Mouse (Mus musculus) regulatory T cell (primary cell): ENCODE results near the gene Mipep.

ENCODE experiments used
- in situ Hi-C: fragments of 300-600 bp; cut with MboI, MseI; formaldehyde crosslinking; loops from one replicate; pipeline ENCODE4 v1.15.1; 2025; ENCODE audit warnings: high pct_unique_total_duplicates

Gene Mipep

GRCm38 (mm10) chr14:60798721-60799120 lies 14.3 kb downstream of the Mipep start:
- in situ Hi-C loops, result loop anchor here (5.0 kb wide), 1 partner anchor 314 kb away; no protein-coding TSS in a partner anchor

- in situ Hi-C loops, result loop anchor here (5.0 kb wide), 1 partner anchor 312 kb away; no protein-coding TSS in a partner anchor
Observed at GRCm38 (mm10) chr14:60799762-60800728, 15.7 kb downstream of the Mipep start.

- in situ Hi-C loops, result no loop called here
Observed at GRCm38 (mm10) chr14:60802026-60802425, 17.7 kb downstream of the Mipep start.

- in situ Hi-C loops, result loop anchor here (5.0 kb wide), 1 partner anchor 492 kb away; no protein-coding TSS in a partner anchor
Observed at GRCm38 (mm10) chr14:60804978-60805377, 20.6 kb downstream of the Mipep start.

GRCm38 (mm10) chr14:60805871-60806270 lies 21.5 kb downstream of the Mipep start:
- in situ Hi-C loops, result loop anchor here (5.0 kb wide), 1 partner anchor 491 kb away; no protein-coding TSS in a partner anchor

- in situ Hi-C loops, result loop anchor here (5.0 kb wide), 1 partner anchor 490 kb away; no protein-coding TSS in a partner anchor
Observed at GRCm38 (mm10) chr14:60806891-60807344, 22.5 kb downstream of the Mipep start.

- in situ Hi-C loops, result loop anchor here (5.0 kb wide), 1 partner anchor 487 kb away; no protein-coding TSS in a partner anchor
Observed at GRCm38 (mm10) chr14:60809881-60810280, 25.5 kb downstream of the Mipep start.

GRCm38 (mm10) chr14:60811547-60811946 lies 27.2 kb downstream of the Mipep start:
- in situ Hi-C loops, result no loop called here

- in situ Hi-C loops, result no loop called here
Observed at GRCm38 (mm10) chr14:60815098-60815497, 30.7 kb downstream of the Mipep start.

- in situ Hi-C loops, result no loop called here
Observed at GRCm38 (mm10) chr14:60818045-60818444, 33.7 kb downstream of the Mipep start.

- in situ Hi-C loops, result no loop called here
Observed at GRCm38 (mm10) chr14:60830096-60830495, 45.7 kb downstream of the Mipep start.

GRCm38 (mm10) chr14:60836709-60837108 lies 52.3 kb downstream of the Mipep start:
- in situ Hi-C loops, result no loop called here

GRCm38 (mm10) chr14:60839654-60840053 lies 55.3 kb downstream of the Mipep start:
- in situ Hi-C loops, result no loop called here

GRCm38 (mm10) chr14:60841977-60842659 lies 57.7 kb downstream of the Mipep start:
- in situ Hi-C loops, result no loop called here

- in situ Hi-C loops, result no loop called here
Observed at GRCm38 (mm10) chr14:60843596-60843995, 59.2 kb downstream of the Mipep start.

- in situ Hi-C loops, result no loop called here
Observed at GRCm38 (mm10) chr14:60845261-60846045, 61.1 kb downstream of the Mipep start.

GRCm38 (mm10) chr14:60846174-60846573 lies 61.8 kb downstream of the Mipep start:
- in situ Hi-C loops, result no loop called here

GRCm38 (mm10) chr14:60848194-60848593 lies 63.8 kb downstream of the Mipep start:
- in situ Hi-C loops, result no loop called here

GRCm38 (mm10) chr14:60850101-60850500 lies 65.7 kb downstream of the Mipep start:
- in situ Hi-C loops, result no loop called here

GRCm38 (mm10) chr14:60851632-60852031 lies 67.3 kb downstream of the Mipep start:
- in situ Hi-C loops, result no loop called here

- in situ Hi-C loops, result no loop called here
Observed at GRCm38 (mm10) chr14:60856199-60856912, 72.0 kb downstream of the Mipep start.
